Mouse (Mus musculus) spleen, postnatal 14 days (tissue): ENCODE results near the gene Pbx1.

Experiments used
- DNase-seq, 2 experiments: peaks; one replicate each; pipeline ENCODE4 v3.0.0; 2021 to 2022; ENCODE audit warnings: low spot score in 2 of 2

Pbx1 gene

GRCm38 (mm10) chr1:168228756-168229526 lies 203.1 kb downstream of the Pbx1 start:
- DNase-seq = no peak

DNA sequence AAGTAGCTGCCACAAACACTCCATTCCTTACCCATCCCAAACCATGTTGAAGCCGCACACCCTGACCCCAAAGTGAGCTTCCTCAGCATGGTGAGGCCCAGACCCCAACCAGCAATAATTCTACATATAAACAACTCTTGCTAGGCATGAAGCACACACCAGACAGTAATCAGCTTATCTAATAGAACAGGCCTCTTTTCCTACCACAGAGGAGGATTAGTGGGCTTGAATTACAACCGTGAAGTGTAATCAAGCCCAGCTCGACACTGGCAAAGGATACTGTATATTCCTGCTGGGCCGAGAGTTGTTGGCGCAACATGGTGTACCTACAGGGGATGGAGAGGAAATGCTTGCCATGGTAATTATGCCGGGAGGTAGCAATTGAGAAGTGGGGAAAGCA lies 205.9 kb downstream of the Pbx1 start:
- DNase-seq = no peak

DNA sequence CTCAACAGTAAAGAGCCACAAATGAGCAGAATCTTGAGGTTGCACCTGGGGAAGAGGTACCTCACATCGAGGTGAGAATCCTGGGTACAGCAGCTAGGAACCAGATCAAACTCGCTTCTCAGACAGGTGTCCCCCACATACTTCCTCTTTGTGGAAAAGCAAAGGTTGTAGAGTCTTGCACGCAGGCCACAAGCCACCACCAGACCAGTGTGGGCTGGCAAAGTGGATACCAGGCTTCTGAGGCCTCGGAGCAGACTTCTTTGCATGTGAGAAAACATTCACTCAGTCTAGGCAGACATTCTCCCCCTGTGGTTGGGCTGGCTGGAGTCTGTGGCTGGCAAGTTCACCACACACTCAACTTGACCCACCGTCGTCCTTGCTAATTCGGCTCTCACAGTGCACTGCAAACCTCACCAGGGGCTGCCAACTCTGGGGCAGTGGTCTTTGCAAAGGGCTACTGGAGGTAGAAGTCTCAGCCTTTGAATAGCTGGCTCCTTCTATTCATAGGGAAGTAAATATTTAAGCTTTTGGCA lies 206.4 kb downstream of the Pbx1 start:
- no peak for DNase-seq

DNA sequence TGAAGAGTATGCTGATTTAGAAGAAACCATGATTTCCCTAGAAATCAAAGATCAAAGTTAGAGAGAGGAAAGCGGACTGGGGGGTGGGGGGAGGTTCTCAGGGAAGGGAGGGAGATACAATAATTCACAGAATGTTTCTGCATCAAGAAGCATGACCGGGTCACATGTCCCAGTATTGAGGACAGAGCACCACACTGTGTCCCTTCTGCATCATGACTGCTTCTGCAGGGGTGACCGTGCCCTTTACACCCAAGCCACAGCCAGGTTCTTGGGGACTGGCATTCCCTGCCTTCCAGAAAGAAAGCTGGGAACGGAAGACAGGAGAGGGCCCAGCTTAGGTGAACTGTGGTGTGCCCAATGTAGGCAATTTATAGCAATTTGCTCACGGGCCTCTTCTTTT lies 207.9 kb downstream of the Pbx1 start:
- no peak for DNase-seq

GRCm38 (mm10) chr1:168222794-168223193 lies 209.3 kb downstream of the Pbx1 start:
- DNase-seq = no peak

- DNase-seq = no peak
These were observed 211.0 kb downstream of the Pbx1 start for GRCm38 (mm10) chr1:168221071-168221521.

GRCm38 (mm10) chr1:168215896-168216747 lies 215.9 kb downstream of the Pbx1 start:
- no peak for DNase-seq

- DNase-seq = no peak
These were observed 216.6 kb downstream of the Pbx1 start for GRCm38 (mm10) chr1:168215468-168215867.

- peak in 1 of 2 experiments; percentile 28 for DNase-seq
These were observed 218.0 kb downstream of the Pbx1 start for GRCm38 (mm10) chr1:168214040-168214443.

DNA sequence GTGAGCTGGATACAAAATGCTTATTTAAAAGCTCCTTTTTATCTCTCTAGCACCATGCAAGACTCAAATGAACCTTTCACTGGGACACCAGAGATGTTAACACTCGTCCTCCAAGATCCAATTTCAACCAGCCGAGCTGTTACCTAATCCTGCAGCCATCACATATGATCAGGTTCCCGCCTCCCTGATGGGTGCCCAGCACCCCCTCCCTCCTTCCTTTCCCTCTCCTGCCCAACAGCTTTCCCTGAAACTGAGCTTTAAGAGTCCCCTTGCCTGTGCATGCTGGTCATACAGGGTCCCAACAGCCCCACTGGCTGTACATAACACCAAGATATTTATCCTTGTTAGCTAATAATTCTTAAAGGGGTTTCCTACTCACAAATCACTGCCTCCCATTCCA lies 218.5 kb downstream of the Pbx1 start:
- DNase-seq = no peak

- DNase-seq = no peak
These were observed 221.7 kb downstream of the Pbx1 start for GRCm38 (mm10) chr1:168210401-168210800.

GRCm38 (mm10) chr1:168200570-168201156 lies 231.4 kb downstream of the Pbx1 start:
- no peak for DNase-seq

GRCm38 (mm10) chr1:168198276-168198675 lies 233.8 kb downstream of the Pbx1 start:
- no peak for DNase-seq

GRCm38 (mm10) chr1:168197908-168198258 lies 234.2 kb downstream of the Pbx1 start:
- no peak for DNase-seq

DNA sequence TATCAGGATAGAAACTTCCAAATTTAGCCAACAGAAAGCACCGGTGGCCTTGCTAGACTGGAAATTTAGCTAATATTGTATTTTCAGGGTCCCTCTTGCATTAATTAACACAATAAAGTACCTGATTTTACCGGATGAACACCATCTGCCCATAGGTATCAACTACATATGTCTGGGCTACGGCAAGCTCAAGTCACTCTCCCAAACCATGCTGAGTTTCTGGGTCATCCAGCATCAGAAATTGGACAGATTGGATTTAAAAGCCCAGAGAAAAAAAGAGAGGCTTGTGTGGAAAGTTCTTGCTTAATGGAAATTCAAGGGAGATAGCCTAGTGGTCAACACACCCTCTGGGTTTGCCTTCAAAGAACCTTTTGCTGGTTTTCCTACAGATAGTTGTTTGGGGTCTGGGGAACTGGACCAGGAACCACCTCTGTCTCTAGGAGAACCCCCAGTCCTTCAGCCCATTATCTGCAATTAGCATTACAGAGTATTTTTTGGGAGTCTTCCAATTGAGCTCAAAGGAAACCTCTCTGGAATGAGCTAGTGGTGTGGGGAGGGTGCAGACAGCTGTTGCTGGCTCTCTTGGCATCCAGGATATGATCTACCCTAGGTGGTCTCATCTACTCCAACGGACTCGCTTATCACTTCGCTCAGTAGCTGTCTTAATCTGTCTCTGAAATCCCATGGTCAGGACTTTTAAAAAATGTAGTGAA lies 234.7 kb downstream of the Pbx1 start:
- no peak for DNase-seq

DNA sequence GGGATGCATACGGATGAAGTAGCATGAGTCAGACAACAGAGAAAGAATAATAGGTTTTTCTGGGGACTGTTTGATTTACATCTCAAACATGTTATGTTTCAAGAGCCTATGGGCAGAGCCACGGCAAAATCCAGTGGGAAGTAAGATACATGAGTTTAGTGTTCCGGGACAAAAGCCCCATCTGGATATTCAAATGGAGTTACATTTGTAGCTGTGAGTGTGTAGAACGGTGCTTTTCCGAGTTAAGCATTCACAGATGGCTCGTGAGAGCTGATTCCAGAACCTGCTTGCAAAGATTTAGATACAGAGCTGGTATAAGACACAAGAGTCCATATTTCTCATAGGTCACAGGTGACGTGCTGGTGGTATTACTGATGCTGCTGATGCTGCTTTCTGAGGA lies 238.7 kb downstream of the Pbx1 start:
- no peak for DNase-seq

GRCm38 (mm10) chr1:168182816-168183215 lies 249.3 kb downstream of the Pbx1 start:
- DNase-seq = no peak

DNA sequence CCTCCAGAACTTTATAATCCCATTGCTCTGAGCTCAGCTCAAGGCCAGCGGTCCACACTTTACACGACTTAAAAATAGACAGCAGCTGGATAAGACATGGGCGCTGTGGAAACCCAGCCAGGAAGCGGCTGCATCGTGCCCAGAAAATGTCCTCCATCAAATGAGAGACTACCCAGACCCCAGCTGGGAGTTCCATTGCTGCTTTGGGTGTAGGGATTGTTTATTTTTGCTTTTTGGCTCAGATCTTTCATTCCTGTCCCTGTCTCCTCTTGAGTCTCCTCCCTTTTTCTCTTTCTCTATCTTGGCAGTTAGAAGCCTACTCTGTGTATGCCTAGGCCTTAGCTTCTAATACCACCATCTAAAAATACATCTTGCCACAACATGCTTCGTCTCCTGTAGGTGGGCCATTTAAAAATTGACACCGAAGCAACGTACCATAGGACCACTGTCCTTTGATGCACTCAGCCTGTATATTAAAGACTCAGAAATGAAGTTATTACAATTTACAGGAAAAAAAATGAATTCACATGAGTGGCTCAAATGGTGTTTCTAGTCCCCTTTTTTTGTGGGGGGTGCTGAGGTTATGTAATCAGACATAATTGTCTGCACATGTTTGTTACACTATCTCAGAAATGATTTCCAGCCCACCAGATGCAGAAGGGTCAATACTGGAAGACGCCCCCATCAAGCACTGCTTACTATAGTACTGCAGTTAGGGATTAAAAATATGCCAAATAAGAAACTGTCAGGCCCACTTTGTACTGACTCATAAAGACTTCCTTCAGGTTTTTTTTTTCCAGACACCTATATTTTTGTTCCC lies 251.2 kb downstream of the Pbx1 start:
- DNase-seq = no peak

DNA sequence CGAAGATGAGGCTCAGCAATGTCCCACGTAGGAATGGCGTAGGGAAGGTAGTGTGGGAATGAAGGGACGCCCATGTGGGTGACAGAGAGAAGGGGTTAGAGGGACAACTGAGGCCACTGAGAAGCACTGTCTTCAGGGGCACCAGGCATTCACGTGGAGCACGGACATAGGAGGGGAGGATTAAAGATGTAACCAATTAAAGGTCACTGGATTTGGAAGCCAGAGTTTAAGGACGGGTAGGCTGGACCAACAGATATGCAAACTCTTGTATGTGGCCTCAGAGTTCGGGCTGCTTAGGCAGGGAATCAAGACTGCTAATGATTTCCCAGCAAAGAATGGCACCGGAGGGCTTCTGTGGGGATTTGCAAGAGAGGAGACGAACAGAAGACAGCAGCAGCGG lies 252.4 kb downstream of the Pbx1 start:
- DNase-seq = no peak

GRCm38 (mm10) chr1:168178611-168179010 lies 253.5 kb downstream of the Pbx1 start:
- DNase-seq = no peak

DNA sequence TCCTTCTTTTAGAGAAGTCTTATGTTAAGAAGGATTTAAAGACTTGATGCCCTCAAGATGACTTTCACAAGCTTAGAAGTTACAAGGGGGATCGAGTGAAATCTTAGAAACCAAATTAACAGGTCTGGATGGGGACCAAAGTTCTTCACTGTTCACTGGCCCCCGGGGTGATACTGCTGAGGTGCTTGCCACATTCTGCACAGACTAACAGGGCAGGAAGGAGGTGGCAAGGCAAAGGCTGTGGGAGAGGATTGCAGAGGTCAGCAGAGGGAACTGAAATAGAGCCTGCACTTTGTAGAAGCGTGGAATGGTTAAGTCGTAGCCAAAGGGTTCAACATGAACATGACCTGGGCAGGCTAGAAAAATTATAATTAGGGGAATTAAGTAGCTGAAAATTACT lies 256.5 kb downstream of the Pbx1 start:
- no peak for DNase-seq
